Mouse (Mus musculus) left cerebral cortex, adult 2 months (tissue): ENCODE measurements around the gene Ldlrap1. TPM values are rescaled to one million over a fixed set of nuclear protein-coding genes. Genes with fewer than 3 reads are reported as not detected.

Experiments
- DNase-seq, 2 experiments: peaks; one replicate each; pipeline ENCODE4 v3.0.0; 2021 to 2022; ENCODE audit warnings: low spot score in 2 of 2, mixed read lengths in 1 of 2; ENCODE audit errors: extremely low spot score in 1 of 2
- H3K27ac ChIP-seq: fragments of 200-600 bp; 2 replicates; pipeline ENCODE4 v1.8.1; 2022
- H3K4me3 ChIP-seq: fragments of 200-600 bp; 2 replicates; pipeline ENCODE4 v1.8.1; 2022
- CTCF ChIP-seq: fragments of 200-600 bp; IDR thresholded peaks from 2 replicates; pipeline ENCODE4 v1.8.1; 2022; ENCODE audit warnings: antibody characterized with exemption, mild to moderate bottlenecking, moderate library complexity
- intact Hi-C: fragments of 180-260 bp; cut with DNase I; formaldehyde crosslinking; loops from one replicate; pipeline ENCODE4 v1.15.1; 2025
- total RNA-seq, 2 experiments: library from RNA; stranded (reverse); gene quantifications; 2 replicates each; pipeline ENCODE4 v1.2.3; 2021

The Ldlrap1 gene
- total RNA-seq, 2 experiments from 2014 or later, result 3.4 to 3.7 TPM

DNA sequence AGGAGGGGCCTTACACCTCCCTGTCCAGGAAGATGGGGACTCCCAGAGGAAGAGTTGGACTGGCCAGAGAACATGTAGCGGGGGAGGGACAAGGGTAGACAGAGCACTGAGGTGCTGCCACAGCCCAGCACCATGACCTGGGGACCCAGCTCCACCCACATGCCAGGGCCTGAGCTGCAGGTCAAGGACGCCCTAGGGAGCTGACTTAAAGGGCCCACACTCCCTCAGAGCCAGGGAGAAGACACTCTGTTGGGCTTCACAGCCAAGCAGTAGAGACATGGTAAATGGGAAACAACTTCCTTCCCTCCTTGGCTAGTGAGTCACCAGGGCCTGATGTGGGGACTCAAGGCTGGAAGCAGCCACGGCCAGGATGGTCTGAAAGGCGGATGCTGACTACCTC, 9.5 kb downstream of the Ldlrap1 start:
- DNase-seq, result no peak
- intact Hi-C loops, result no loop called here
- no peak for TF ChIP-seq CTCF
- Histone ChIP-seq H3K4me3 (no peak overlapping the region), H3K27ac (no peak overlapping the region)

DNA sequence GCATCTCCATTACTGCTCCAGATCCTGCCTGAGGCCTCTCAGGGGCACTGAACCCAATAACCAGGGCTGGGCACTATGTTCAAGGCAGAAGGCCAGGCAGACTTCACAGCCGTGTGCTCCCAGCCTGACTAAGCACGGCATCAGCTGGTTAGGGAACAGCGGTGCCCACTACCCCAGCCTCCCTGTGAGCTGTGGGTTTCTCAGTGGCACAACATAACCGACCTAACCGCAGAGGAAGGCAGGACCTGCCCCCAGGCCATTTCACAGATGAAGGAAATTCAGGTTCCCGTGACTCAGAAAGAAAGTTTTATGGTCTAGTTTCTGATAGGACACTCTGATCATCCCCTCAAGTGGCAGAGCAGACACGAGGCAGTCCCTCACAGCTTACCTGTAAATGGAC, 10.9 kb downstream of the Ldlrap1 start:
- intact Hi-C loops, result no loop called here
- no peak overlapping the region for H3K27ac ChIP-seq
- no peak overlapping the region for H3K4me3 ChIP-seq
- no peak for TF ChIP-seq CTCF
- DNase-seq, result no peak

DNA sequence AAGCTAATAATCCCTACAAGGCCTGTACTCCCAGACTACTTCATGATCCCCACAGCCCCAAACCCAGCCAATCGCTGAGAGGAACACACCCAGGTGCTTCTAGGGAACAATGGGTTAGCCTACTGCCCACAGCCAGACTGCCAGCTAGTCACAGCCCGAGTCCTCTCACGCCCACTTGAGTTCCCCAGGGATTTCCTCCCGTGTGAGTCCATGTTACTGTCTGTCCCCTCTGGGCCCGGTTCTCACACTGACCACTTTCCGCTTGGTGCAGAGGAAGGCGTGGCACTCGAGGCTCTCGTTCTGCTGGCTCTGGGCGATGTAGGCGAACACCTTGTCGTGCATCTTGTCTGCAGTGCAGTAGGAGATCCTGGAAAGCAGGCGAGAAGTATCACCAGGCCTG, 12.9 kb downstream of the Ldlrap1 start:
- intact Hi-C loops, result no loop called here
- no peak for TF ChIP-seq CTCF
- Histone ChIP-seq H3K4me3 (no peak overlapping the region), H3K27ac (no peak overlapping the region)
- DNase-seq, result no peak

DNA sequence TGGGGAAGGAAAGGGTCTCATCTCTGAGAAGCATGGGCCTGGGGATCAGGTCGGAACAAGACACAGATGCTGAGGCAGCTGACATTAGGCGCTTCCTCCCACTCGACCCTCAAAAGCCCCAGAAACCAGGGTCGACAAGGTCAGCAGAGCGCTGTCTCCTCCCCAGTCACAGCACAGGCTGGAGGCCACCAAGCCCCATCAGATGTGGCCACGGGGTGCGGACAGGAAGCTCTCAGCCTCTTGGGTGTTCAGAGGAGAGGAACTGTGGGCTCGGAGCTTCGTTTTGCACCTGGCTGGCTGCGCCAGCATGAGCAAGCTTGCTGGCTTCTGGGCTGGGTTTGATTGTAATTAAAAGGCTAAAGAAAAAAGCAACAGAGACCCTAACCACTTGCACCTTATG, 13.5 kb downstream of the Ldlrap1 start:
- DNase-seq, result no peak
- intact Hi-C loops, result no loop called here
- no peak overlapping the region for H3K4me3 ChIP-seq
- H3K27ac ChIP-seq, result no peak overlapping the region
- TF ChIP-seq CTCF, result no peak

DNA sequence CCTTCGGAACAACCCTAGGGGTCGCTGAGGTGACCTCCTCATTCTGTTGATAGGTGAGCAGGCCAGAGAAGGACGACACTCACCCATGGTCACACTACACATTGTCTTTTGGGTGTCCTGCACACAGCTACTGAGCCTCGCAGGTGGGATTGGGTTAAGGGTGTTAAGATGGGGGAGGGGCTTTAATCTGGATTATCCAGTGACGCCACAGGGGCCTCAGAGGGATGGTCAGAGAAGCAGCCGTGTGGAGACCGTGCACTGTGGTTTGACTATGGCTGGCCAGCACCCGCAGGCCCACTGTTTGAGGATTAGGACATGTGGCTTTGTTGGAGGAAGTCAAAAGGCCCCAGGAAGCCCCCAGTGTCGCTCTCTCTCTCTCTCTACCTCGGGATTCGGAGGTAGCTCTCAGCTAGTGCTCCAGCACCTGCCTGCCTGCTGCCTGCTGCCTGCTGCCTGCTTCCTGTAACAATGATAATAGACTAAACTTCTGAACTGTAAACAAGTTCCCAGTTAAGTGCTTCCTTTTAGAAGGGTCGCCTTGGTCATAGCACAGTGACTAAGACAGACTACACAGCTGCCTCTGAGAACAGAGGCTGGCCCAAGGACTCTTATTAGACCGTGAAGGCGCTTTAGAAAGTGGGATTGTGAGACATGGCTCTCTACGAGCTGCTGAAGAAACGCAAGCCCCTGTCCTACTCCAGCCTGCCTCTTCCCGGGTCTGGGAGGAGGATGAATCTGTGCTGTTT, 14.1 kb downstream of the Ldlrap1 start:
- H3K27ac ChIP-seq, result no peak overlapping the region
- no peak overlapping the region for H3K4me3 ChIP-seq
- DNase-seq, result no peak
- TF ChIP-seq CTCF, result no peak
- intact Hi-C loops, result no loop called here

DNA sequence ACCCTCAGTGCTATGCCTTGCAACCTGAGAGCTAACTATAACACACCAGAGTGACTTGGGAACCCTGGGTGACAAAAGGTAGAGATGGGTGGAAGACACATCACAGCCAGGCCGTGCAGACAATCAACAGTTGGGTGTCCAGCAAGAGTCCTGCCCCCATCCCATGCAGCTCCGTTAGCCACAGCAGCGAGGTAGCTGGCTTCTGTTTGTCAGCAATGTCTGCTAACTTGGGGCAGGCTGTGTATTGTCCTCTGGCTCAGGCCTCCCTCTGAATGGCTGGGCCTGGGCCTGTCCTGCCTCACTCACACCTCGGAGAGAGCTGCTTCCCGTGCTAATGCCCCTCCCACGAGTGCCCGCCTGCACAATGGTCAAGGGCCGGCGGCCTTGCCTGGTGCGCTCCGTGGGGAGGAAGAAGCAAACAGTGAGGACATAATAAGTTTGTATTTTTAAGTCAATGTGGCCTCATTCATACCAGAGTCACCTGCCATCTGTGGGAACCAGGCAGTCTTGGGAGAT, 14.9 kb downstream of the Ldlrap1 start:
- H3K27ac ChIP-seq, result no peak overlapping the region
- DNase-seq, result no peak
- intact Hi-C loops, result no loop called here
- no peak overlapping the region for H3K4me3 ChIP-seq
- TF ChIP-seq CTCF, result no peak

DNA sequence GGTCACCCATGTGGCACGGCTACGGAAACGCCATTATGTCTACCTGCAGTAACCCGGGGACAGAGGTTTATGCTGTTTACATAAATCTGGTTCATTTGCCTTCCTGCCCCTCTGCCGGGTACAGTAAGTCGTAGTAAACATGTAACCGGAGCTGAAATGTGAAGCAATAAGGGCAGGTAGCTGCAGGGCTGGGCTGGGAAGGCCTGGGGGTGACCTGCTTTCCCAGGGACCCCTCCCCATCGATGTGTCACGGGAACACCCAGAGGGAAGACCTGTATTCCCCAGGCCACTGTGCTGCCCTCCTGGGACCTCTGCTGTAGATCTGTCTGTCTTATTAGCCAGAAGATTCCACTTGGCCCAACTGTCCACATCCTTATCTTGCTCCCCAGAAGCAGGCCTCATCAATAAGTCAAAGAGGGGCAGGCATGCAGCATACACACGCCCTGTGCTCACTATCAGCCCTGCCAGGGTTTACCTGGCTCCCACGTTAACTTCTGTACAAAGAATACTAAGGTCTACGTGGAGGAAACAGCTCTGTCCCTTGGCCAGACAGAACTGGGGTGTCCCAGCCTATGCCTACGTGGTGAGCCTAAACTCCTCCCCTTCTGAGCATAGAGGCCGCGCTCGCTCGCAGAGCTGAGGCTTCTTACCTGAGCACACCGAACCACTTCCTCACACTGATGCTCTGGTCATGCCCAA, 16.0 kb downstream of the Ldlrap1 start:
- intact Hi-C loops, result no loop called here
- TF ChIP-seq CTCF, result no peak
- no peak for DNase-seq
- Histone ChIP-seq H3K27ac (no peak overlapping the region), H3K4me3 (no peak overlapping the region)

DNA sequence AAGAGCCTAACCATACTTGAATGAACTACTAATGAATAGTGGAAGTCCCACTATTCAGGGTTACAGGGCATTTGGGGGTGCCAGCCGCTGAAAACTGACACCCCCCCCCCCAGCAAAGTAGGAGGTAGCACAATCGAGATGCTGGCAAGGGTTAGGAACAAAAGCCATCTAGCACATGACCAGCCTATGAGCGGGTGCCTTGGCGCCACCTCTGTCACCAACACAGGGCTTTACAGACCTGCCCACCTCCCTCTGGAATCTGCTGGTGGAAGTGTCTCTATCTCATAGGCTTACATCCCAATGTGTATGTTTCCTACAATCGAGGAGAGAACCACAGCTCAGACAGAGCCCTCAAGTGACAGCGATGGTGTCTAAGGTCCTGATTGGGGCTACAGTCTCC, 17.0 kb downstream of the Ldlrap1 start:
- intact Hi-C loops, result no loop called here
- DNase-seq, result no peak
- Histone ChIP-seq H3K27ac (no peak overlapping the region), H3K4me3 (no peak overlapping the region)
- no peak for TF ChIP-seq CTCF

DNA sequence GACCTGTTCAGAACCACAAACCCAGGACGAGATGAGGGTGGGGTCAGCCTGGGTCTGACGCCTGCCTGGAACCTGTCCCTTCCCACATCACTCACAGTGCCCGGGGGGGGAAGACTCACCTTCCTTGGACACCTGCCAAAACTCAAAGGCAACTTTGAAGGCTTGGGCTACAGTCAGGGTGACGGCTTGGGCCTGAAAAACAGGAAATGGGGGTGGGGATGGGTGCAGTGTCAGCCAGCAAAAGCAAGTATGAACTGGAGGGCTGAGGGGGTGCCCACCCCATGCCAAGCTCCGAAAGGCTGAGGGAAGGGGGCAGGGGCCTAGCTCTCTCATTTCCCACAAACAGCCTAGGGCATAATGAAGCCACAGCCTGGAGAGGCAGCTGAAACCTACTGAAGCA, 17.6 kb downstream of the Ldlrap1 start:
- no peak for DNase-seq
- intact Hi-C loops, result no loop called here
- TF ChIP-seq CTCF, result no peak

DNA sequence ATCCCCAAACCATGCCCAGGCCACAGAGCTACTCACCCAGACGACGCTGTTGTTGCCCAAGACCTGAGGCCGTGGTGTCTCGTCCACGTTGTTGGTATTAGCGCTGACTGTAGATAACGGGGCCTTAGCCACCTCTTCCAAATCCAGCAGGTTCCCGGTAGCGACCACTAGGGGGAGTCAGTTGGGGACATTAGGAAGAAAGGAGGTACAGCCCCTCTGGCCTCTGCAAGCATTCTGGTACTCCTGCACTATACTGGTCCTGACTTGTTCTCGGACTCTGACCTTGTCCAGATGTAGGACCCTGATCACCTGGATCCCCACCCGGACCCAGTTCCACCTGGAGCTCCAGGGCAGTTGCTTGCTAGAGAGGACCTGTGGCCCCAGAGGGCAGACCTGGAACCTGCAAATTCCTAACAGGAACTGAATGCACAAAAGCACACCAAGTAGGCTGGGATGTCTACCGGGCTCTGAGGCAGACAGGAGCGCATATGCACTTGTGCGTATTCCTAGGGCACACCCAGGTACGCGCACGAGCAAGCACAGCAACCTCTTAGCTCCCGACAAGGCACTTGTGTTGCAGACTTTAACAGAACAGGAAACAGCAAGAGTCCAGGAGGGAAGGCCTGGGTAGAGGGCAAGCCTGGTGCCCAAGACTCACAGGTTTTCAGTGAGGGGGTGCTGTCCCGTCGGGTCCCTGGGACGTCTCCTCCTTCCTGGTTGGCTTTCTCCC, 18.4 kb downstream of the Ldlrap1 start:
- intact Hi-C loops, result loop anchor here (5.0 kb wide), 1 partner anchor 122 kb away; no protein-coding TSS in a partner anchor
- H3K4me3 ChIP-seq, result no peak overlapping the region
- H3K27ac ChIP-seq, result no peak overlapping the region
- TF ChIP-seq CTCF, result peak; percentile 44
- no peak for DNase-seq

More for the DNA sequence above, 17.6 kb downstream of the Ldlrap1 start:
- H3K27ac ChIP-seq, result no peak overlapping the region
- H3K4me3 ChIP-seq, result no peak overlapping the region

DNA sequence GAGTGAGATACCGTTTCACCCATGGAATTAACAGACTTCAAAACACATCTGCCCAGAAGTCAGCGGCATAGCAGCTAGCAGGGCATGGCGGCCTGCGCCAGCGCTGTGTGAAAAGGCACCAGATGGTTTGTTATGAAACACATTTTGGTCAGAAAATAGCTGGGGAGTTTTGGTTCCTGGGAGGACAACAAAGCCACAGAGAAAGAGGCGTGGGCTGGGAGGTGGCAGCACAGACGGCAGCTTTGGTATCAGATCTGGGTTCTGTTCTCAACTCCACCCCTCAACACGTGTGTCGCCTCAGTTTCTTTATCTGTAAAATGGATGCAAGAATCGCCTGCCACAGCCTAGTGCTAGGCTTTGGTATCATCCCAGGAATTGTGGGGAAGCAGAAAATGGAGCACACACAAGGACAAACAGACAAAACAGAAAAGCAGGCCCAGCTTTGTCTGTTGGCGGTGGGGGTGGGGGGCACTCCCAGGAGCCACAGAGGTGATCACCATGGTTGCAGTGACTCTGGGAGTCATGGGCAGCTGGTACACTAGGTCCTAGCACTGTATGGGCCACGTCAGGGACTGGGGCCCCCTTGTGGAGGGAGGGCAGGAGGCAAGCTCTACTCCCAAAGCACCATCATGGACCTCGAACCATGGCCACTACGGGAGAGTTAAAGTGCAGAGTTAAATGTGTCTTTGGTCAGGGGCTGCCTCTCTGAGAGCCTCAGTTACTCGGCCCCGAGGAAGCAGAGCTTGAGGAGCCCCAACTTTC, 21.7 kb downstream of the Ldlrap1 start:
- DNase-seq, result peak; percentile 59 to 72
- H3K27ac ChIP-seq, result peak overlapping the region; percentile 82

More for the DNA sequence above, 21.7 kb downstream of the Ldlrap1 start:
- no peak overlapping the region for H3K4me3 ChIP-seq
- peak; percentile 34 for TF ChIP-seq CTCF
- intact Hi-C loops, result loop anchor here (5.0 kb wide), 1 partner anchor 119 kb away; no protein-coding TSS in a partner anchor
